Mouse (Mus musculus): ENCODE measurements around the gene Hist1h4m.
"Not testable (repeated sequence)": the region's sequence is repeated elsewhere in the genome, so short reads cannot be mapped to it uniquely, and the experiment has no call there.

Gene Hist1h4m

DNA sequence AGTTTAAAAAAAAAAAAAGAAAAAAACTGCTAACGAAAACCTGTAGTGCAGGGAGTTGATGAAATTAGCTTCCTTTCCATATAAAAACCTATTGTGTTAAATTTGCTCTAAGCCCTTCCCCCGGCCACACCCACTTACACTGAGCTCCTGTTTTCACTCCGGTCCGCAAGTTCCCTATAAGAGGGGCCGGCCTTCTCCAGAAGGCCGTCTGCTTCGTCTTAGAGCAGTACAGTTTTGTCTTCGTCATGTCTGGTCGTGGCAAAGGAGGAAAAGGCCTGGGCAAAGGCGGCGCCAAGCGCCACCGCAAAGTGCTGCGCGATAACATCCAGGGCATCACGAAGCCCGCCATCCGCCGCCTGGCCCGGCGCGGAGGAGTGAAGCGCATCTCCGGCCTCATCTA lies at the start of gene Hist1h4m:
Gene Hist1h4m, plus strand, starts transcription at position 208 of the 400 bp plus-strand sequence.
- not testable (repeated sequence) for DNase-seq (ENCODE audit: low read depth)

DNA sequence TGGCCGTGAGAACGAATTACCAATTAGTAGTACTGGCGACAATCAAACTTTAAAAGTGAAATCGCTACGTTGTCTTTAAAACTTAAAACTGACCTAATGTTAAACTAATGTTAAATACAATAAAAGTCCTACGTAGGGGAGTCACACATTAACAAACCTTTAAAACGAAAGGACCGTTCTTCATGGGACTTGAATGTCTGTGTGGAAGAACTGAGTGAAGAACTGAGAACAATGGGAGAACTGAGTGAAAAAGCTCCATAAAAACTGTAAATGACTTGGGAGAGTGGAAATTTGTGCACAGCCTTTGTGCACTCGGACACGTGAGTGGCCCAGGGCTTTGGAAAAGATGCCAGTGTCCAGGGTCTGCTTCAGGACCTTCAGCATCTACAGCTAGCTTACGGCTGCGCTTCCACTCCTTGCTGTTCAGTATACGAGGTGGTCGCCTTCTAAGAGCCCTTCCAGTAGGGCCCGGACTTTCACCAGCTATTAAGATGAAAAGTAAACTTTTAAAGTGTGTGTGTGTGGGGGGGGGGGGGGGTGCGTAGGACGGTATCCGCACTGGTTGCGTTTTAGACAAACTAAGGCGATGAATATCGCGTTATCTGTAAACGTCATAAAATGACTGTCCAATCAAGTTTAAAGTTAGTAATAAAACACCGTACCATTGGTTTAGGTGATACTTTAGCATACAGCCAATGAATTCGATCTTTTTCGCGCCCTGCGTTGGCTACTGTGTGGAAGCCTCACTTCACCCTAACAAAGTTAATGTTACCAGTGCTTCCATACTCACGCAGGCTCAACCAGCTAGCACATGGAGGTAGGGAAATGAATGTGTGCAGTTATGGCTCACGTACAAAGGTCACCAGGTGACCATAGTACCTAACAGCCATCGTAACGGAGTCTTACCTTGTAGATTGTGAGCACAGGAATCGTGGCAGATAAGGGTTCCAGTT lies 32.5 kb upstream of the Hist1h4m start:
- peak; percentile 95 for DNase-seq (ENCODE audit: low read depth)

GRCm38 (mm10) chr13:21779767-21780731 lies 31.5 kb upstream of the Hist1h4m start, which contains the start of gene Hist1h1b:
TSS of gene Hist1h1b (minus strand) at chr13:21780625.
- peak; percentile 83 for DNase-seq (ENCODE audit: low read depth)

- no peak for DNase-seq (ENCODE audit: low read depth)
Measured at GRCm38 (mm10) chr13:21781021-21781555, 30.5 kb upstream of the Hist1h4m start.

DNA sequence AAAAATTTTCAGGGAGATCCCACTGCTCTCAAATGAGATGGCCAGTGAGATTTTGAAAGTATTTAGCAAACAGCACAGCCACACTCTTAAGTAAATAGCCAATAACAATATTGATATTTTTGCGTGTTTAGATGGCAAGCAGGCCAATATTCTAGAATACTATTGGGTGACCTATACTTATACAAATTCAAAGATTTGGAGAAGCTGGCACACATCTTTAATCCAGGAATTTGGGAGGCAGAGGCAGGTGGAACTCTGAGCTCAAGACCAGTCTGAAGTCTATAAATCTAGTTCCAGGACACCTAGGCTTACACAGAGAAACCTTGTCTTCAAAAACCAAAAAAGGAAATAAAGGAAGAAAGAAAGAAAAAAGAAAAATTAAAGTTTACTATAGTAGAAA lies 29.9 kb upstream of the Hist1h4m start:
- peak; percentile 30 for DNase-seq (ENCODE audit: low read depth)

DNA sequence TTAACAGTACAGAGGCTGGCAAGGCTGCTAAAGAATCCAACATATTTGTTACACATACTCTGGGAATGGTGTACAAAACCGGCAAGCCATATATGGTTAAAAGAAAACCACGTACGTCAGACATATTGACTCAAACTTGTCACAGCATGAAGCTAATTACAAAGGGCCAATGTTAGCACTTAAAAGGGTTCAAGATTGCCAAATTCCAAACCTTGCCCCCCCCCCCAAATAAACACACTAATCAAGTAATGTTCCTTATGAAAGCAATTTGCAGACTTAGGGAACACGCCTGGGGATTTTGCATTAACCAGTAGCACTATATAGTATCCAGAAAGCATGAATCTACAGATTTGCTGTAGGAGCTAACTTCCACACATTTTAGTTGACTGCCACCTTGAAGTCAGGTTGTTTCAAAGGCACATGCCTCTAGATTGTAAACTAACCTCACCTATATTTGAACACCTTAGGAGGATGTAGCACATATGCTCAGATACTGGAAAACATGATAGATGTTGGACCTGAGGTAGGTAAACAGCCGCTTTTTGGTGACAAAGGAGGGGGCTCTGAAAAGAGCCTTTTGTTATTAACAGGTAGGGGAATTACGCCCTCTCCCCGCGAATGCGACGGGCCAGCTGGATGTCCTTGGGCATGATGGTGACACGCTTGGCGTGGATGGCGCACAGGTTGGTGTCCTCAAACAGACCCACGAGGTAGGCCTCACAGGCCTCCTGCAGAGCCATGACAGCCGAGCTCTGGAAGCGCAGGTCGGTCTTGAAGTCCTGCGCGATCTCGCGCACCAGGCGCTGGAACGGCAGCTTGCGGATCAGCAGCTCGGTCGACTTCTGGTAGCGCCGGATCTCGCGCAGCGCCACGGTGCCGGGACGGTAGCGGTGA lies 28.9 kb upstream of the Hist1h4m start:
- peak; percentile 73 for DNase-seq (ENCODE audit: low read depth)

DNA sequence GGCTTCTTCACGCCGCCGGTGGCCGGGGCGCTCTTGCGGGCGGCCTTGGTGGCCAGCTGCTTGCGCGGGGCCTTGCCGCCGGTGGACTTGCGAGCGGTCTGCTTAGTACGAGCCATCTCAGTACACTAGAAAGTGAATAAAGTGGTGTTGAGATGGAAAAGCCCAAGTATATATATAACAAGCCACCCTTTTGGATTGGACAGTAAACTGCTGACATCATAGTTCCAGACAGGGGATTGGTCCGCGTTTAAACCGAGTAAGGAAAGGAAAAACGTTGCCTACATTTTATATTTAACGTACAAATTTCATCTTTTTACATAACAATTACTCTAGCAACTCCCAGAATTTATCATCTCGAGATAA lies 28.3 kb upstream of the Hist1h4m start, which contains the start of gene Hist1h3i:
Gene Hist1h3i, minus strand, starts transcription at position 116 of the 363 bp plus-strand sequence.
- DNase-seq (ENCODE audit: low read depth): peak; percentile 94

GRCm38 (mm10) chr13:21783734-21784161 lies 27.8 kb upstream of the Hist1h4m start:
- DNase-seq (ENCODE audit: low read depth): peak; percentile 87

GRCm38 (mm10) chr13:21784311-21784710 lies 27.2 kb upstream of the Hist1h4m start:
- DNase-seq (ENCODE audit: low read depth): no peak

GRCm38 (mm10) chr13:21786189-21786898 lies 25.2 kb upstream of the Hist1h4m start:
- peak; percentile 63 for DNase-seq (ENCODE audit: low read depth)

GRCm38 (mm10) chr13:21786899-21787629 lies 24.5 kb upstream of the Hist1h4m start, which contains the start of the genes Hist1h2an and Hist1h2bp:
TSS of gene Hist1h2an (minus strand) at chr13:21787218.
TSS of gene Hist1h2bp (plus strand) at chr13:21787461.
- DNase-seq (ENCODE audit: low read depth): peak; percentile 97

DNA sequence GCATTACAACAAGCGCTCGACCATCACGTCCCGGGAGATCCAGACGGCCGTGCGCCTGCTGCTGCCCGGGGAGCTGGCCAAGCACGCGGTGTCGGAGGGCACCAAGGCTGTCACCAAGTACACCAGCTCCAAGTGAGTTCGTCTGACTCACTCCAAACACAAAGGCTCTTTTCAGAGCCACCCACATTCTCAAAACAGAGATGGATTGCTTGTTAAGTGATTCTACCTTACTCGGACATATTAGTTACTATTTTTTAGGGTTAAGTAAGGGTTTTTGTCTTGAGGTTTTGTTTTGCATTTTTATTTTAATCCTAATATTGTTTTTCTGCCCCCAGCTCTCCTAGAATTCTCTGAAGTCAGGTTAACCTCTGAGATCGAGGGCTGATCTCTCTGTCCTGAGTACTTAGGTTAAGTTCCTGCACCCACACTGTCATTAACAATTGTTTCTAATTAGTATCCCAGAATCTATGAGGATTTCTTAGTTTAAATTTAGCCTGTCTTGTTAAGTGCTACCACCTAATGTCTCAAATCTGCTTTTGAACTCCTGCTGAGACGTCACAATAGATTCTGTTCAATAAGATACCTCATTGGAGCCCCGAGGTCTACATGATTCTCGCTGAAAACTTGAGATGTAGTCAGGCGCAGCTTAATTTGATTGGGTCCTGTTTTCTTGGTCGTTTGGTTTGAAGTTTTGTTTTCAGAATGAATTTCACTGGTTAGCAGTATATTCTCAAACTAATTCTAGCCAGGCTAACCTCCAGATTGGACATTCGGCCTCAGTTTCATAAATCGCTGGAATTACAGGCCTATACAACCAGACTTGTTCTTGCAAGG lies 23.6 kb upstream of the Hist1h4m start:
- DNase-seq (ENCODE audit: low read depth): peak; percentile 58

DNA sequence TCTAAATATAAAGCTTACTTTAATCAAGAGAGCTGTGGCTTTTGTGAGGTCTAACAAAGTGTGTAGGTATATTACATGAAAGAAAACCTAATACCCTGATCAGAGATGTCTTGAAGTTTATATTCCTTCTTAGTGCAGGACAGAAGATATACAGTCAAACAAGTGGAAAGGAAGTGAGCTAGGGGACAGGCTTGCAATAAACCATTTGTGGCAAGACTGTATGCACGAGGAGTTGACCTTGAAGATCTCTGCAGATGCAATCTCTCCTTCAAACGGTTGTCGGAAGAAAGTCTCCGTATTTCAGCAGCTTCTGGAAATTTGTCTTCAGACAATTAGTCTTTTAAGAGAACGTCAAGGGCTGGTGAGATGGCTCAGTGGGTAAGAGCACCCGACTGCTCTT lies 21.6 kb upstream of the Hist1h4m start:
- no peak for DNase-seq (ENCODE audit: low read depth)

- no peak for DNase-seq (ENCODE audit: low read depth)
Measured at GRCm38 (mm10) chr13:21790601-21791283, 20.8 kb upstream of the Hist1h4m start.

DNA sequence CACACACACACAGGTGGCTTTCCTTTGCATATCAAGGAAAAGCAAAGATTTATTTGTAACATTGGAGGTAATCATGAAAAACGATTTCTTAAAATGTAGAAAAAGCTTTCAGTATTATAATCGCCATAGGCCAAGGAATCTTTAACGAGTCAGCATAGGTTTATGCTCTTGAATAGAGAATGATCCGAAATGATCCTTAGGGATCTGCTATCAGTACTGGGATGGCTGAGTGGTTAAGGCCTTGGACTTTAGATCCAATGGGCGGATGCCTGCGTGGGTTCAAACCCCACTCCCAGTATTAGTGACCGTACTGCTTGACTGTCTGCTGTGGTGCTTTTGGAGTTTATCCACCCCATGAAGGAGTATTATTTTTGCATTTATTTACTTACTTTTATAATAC lies 16.0 kb upstream of the Hist1h4m start:
- no peak for DNase-seq (ENCODE audit: low read depth)

DNA sequence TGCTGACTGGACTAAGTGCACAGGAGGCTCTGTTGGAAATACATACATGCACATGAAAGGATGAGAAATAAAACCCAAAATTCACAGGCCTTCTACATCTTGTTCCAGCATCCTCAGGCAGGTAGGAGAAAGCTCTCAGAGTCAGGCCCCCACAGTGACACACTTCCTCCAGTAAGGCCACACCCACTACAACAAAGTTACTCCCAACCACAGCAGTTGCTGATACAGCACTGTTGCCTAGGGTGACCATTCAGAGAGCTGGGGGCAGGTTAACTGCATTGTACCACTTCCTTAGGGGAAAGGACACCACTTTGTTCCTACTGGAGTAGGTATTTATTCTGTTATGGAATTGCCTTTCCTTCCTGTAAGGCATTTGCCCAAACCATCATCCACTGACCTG lies 14.4 kb upstream of the Hist1h4m start:
- DNase-seq (ENCODE audit: low read depth): not testable (repeated sequence)

DNA sequence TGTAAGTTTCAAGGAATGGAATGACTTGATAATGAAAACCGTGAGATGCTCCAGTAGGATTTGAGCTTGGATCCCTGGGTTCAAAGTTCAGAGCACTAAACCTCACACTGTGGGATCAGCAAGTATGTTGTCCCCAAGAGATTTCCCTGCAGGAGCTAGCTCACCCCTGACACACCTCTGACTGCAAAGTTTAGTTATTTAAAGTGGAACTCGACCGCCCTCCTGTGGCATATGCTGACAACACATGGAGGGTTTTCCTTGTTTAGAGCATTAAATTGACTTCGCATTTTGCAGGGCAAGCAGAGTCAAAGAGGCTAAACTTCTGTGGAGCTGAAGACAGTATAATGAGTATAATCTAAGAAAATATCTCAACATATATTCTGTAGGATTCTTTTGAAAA lies 8.5 kb upstream of the Hist1h4m start:
- not testable (repeated sequence) for DNase-seq (ENCODE audit: low read depth)

DNA sequence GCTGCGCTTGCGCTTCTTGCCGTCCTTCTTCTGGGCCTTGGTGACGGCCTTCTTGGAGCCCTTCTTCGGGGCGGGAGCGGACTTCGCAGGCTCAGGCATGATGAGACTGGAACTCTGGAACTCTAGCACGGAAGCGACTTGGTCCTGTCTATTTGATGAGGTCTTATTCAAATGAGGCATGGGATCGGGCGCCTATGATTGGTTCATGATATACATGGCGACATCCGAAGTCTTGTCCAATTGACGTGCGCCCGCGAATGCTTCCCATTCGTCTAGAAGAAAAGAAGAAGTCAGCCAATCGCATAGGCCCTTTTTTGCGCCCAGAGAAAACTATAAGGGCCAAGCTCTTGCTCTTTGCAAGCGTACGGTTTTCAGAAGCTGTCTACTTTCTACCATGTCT lies 1.5 kb upstream of the Hist1h4m start, which contains the start of the genes Hist1h2bq and Hist1h2ao:
Gene Hist1h2bq, minus strand, starts transcription at position 125 of the 400 bp plus-strand sequence.
Gene Hist1h2ao, plus strand, starts transcription at position 393 of the 400 bp plus-strand sequence.
- DNase-seq (ENCODE audit: low read depth): not testable (repeated sequence)

Data from induced T-regulatory cell, adult 2 months (primary cell).